Comparison of ENCODE assay signal across 8 mouse cellular contexts in the genomic region with DNA sequence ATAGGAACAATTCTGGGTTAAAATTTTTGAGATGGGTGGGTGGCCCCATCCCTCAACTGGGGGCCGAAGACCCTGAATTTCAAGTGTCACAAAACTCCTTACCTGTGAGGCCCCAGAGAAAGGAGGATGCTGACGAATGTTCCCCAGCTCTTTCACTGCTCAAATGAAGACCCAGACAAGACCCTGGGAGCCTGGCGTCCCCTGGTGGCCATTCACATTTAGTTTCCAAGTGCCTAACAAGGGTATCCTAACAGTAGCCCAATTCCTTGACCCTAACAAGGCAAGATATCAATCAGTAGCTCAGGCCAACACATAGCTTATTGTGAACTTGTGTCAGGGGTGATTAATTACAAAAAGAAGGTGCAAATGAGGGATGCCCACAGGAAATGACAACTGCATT.
DNase-seq lines count a peak whose midpoint lies in the region; ATAC-seq and TF ChIP-seq lines count a peak whose summit lies in the region.
"Had no signal": no experiment of that assay in that cellular context is flagged by ENCODE, and none has a peak within 500 bp of the region (broad histone marks: within the 10 kb centered on the region; RNA-seq: fewer than 3 reads in every experiment).

No protein-coding gene starts in this region.

- H3K27me3 ChIP-seq in MEL (ENCODE audit: control insufficient read depth in 1 of 2, insufficient read depth in 2 of 2, low read length in 2 of 2), result peaks cover 0 to 1% of the 10 kb centered on the region in 2 experiments; a peak in 3 of 4 replicates
- no peaks in the 10 kb centered on the region for H3K27me3 ChIP-seq in embryonic facial prominence, embryonic 14.5 days (replicated peaks; ENCODE audit: control insufficient read depth, insufficient read depth, low read length)
- no peaks in the 10 kb centered on the region for H3K27me3 ChIP-seq in splenic B cell, adult 2 months (ENCODE audit: control insufficient read depth, insufficient read depth, low read length, poor library complexity, severe bottlenecking)
- H3K27me3 ChIP-seq: limb, embryonic 12.5 days had no signal

- peak; percentile 57 to 64 for DNase-seq in left cerebral cortex, adult 18-20 months (ENCODE audit: low spot score in 2 of 2)
- no peak for DNase-seq in left cerebral cortex, postnatal 36 days (ENCODE audit: low spot score in 2 of 2)
- DNase-seq in MEL (ENCODE audit: low read depth, low spot score), result peak; percentile 27
- DNase-seq in adrenal gland, postnatal 36 days, result peak; percentile 17 to 36
- peak; percentile 44 for DNase-seq in embryonic facial prominence, embryonic 14.5 days (ENCODE audit: low spot score)
- peak; percentile 74 for DNase-seq in left cerebral cortex, postnatal 4 days
- DNase-seq in splenic B cell, adult 2 months (ENCODE audit: low read depth, low spot score), result peak; percentile 4

- no peak for ATAC-seq in embryonic facial prominence, embryonic 14.5 days (ENCODE audit: low read depth)

- 31% methylated on average over 3 of the region's 3 CpGs for WGBS in embryonic facial prominence, embryonic 14.5 days

- intact Hi-C loops in left cerebral cortex, postnatal 36 days (cut with DNase I), result loop anchor here (10.0 kb wide), 2 partner anchors 323 to 763 kb away; no protein-coding TSS in a partner anchor
- intact Hi-C loops in left cerebral cortex, postnatal 4 days (cut with DNase I), result no loop called here

- TF ChIP-seq RAD21 in MEL (IDR thresholded peaks at IDR 0.05; ENCODE audit: low read depth, low read length), result peak; percentile 72

- no peak overlapping the region for H3K4me2 ChIP-seq in embryonic facial prominence, embryonic 14.5 days (ENCODE audit: low read depth, low read length)
- H3K4me2 ChIP-seq: limb, embryonic 12.5 days had no signal

- no peak overlapping the region for H3K27ac ChIP-seq in MEL (ENCODE audit: control insufficient read depth, low read depth, low read length)
- no peak overlapping the region for H3K27ac ChIP-seq in embryonic facial prominence, embryonic 14.5 days (replicated peaks; ENCODE audit: low read depth, low read length)
- H3K27ac ChIP-seq: limb, embryonic 12.5 days had no signal

- H3K9ac ChIP-seq in MEL (ENCODE audit: control insufficient read depth, low read depth, low read length, poor library complexity, severe bottlenecking), result no peak overlapping the region
- H3K9ac ChIP-seq in embryonic facial prominence, embryonic 14.5 days (ENCODE audit: low read depth, low read length), result no peak overlapping the region
- H3K9ac ChIP-seq: limb, embryonic 12.5 days had no signal

- H3K4me1 ChIP-seq in MEL (ENCODE audit: control insufficient read depth in 1 of 2, insufficient read depth in 2 of 2, low read length in 2 of 2), result no peaks in the 10 kb centered on the region
- H3K4me1 ChIP-seq in embryonic facial prominence, embryonic 14.5 days (ENCODE audit: control insufficient read depth, insufficient read depth, low read length), result no peaks in the 10 kb centered on the region
- H3K4me1 ChIP-seq: limb, embryonic 12.5 days had no signal

- no peaks in the 10 kb centered on the region for H3K9me3 ChIP-seq in MEL (replicated peaks; ENCODE audit: insufficient read depth, low read length)
- no peaks in the 10 kb centered on the region for H3K9me3 ChIP-seq in embryonic facial prominence, embryonic 14.5 days (ENCODE audit: control insufficient read depth, low read length)
- H3K9me3 ChIP-seq: limb, embryonic 12.5 days had no signal

- H3K4me3 ChIP-seq in MEL (ENCODE audit: control insufficient read depth in 1 of 2, insufficient read depth in 1 of 2, low read depth in 2 of 2, low read length in 2 of 2), result no peak overlapping the region
- no peak overlapping the region for H3K4me3 ChIP-seq in embryonic facial prominence, embryonic 14.5 days (ENCODE audit: low read depth, low read length)
- H3K4me3 ChIP-seq: limb, embryonic 12.5 days had no signal

- H3K36me3 ChIP-seq in MEL (ENCODE audit: control insufficient read depth in 1 of 2, insufficient read depth in 2 of 2, low read length in 2 of 2), result no peaks in the 10 kb centered on the region
- no peaks in the 10 kb centered on the region for H3K36me3 ChIP-seq in embryonic facial prominence, embryonic 14.5 days (ENCODE audit: control insufficient read depth, insufficient read depth, low read length)
- no peaks in the 10 kb centered on the region for H3K36me3 ChIP-seq in splenic B cell, adult 2 months (ENCODE audit: control insufficient read depth, insufficient read depth, low read length, poor library complexity, severe bottlenecking)
- H3K36me3 ChIP-seq: limb, embryonic 12.5 days had no signal

- TF ChIP-seq CTCF in MEL (IDR thresholded peaks at IDR 0.05 in 2 of 3, conservative IDR thresholded peaks at IDR 0.05 in 1 of 3; ENCODE audit: control insufficient read depth in 1 of 3, insufficient read depth in 1 of 3, low read depth in 2 of 3, low read length in 3 of 3, poor library complexity in 1 of 3, severe bottlenecking in 1 of 3), result peak; percentile 70 to 83 (median 79)

- TF ChIP-seq EP300 in MEL (IDR thresholded peaks at IDR 0.05; ENCODE audit: low read depth in 1 of 2, low read length in 2 of 2), result no peak

- H3K79me2 ChIP-seq in MEL (ENCODE audit: control insufficient read depth, insufficient read depth, low read length, poor library complexity), result no peaks in the 10 kb centered on the region

- no peak for TF ChIP-seq POLR2A in MEL (IDR thresholded peaks at IDR 0.05; ENCODE audit: control insufficient read depth in 1 of 2, insufficient read depth in 1 of 2, low read depth in 1 of 2, low read length in 2 of 2, poor library complexity in 1 of 2)

TF ChIP-seq in MEL, 35 proteins besides CTCF, POLR2A, EP300 and RAD21:
- TF ChIP-seq E2F4 (IDR thresholded peaks at IDR 0.05; ENCODE audit: borderline replicate concordance, low read depth, low read length), result no peak
- peak; percentile 51; the same call in 1 of the 2 replicates for TF ChIP-seq ZC3H11A (IDR thresholded peaks at IDR 0.05; ENCODE audit: low read depth, low read length)
- TF ChIP-seq CHD1 (IDR thresholded peaks at IDR 0.05; ENCODE audit: low read depth, low read length), result no peak
- TF ChIP-seq MAZ (IDR thresholded peaks at IDR 0.05; ENCODE audit: low read depth, low read length), result no peak
- no peak for TF ChIP-seq BHLHE40 (IDR thresholded peaks at IDR 0.05; ENCODE audit: borderline replicate concordance, low read depth, low read length)
- TF ChIP-seq TCF12 (IDR thresholded peaks at IDR 0.05; ENCODE audit: low read depth, low read length), result no peak
- peak; percentile 80 for TF ChIP-seq SMC3 (IDR thresholded peaks at IDR 0.05; ENCODE audit: low read depth, low read length)
- TF ChIP-seq ZMIZ1 (IDR thresholded peaks at IDR 0.05; ENCODE audit: low read depth, low read length), result no peak
- no peak for TF ChIP-seq NELFE (IDR thresholded peaks at IDR 0.05; ENCODE audit: low read depth, low read length)
- TF ChIP-seq MXI1 (IDR thresholded peaks at IDR 0.05; ENCODE audit: low read depth, low read length), result no peak
- no peak for TF ChIP-seq POLR2AphosphoS5 (IDR thresholded peaks at IDR 0.05; ENCODE audit: borderline replicate concordance, low read depth, low read length)

Comparison
In these comparisons a context has a peak if more than half of its experiments do, and no peak if none do; other contexts are left out.
1. DNase-seq: peak in left cerebral cortex, adult 18-20 months (2 of 2), MEL (single experiment), adrenal gland, postnatal 36 days (2 of 2), embryonic facial prominence, embryonic 14.5 days (single experiment), left cerebral cortex, postnatal 4 days (single experiment) and splenic B cell, adult 2 months (single experiment); none in left cerebral cortex, postnatal 36 days (0 of 2).